Mouse (Mus musculus): ENCODE data around the gene Prpf4b. TPM values are rescaled to one million over a fixed set of nuclear protein-coding genes. Genes with fewer than 3 reads are reported as not detected.
"Not testable (repeated sequence)": the region's sequence is repeated elsewhere in the genome, so short reads cannot be mapped to it uniquely, and the experiment has no call there.

Gene Prpf4b
- polyA plus RNA-seq, 3 experiments from 2014 or later: 70.1 to 114 (median 85.7) TPM

- no peak for ATAC-seq
These were observed 60.0 kb downstream of the Prpf4b start for GRCm38 (mm10) chr13:34934931-34935644.

- ATAC-seq: no peak
These were observed 67.3 kb downstream of the Prpf4b start for GRCm38 (mm10) chr13:34942370-34942769.

GRCm38 (mm10) chr13:34951437-34951836, 76.3 kb downstream of the Prpf4b start:
- not testable (repeated sequence) for ATAC-seq

Other genes starting within 250 kb of the Prpf4b start
- gene Pxdc1, start 221.8 kb upstream of the Prpf4b start, polyA plus RNA-seq (2017; shearing (Covaris generic)): under 1 TPM in 2 of 3 experiments, not detected in 1; 0.31 to 0.71 TPM
- not detected for gene Fam50b, start 140.5 kb upstream of the Prpf4b start, polyA plus RNA-seq (2017; shearing (Covaris generic))
- gene Fam217a, start 49.0 kb downstream of the Prpf4b start, polyA plus RNA-seq (2017; shearing (Covaris generic)): not detected
- not detected for gene 4933417A18Rik, start 49.1 kb downstream of the Prpf4b start, polyA plus RNA-seq (2017; shearing (Covaris generic))
- under 1 TPM in 1 of 3 experiments, not detected in 2; 0.78 TPM for gene Eci3, start 88.5 kb downstream of the Prpf4b start, polyA plus RNA-seq (2017; shearing (Covaris generic))
- 100 to 1,000 TPM in 1 of 3 experiments, 10 to 100 TPM in 2; 89.0 to 105 (median 99.2) TPM for gene Eci2, start 151.8 kb downstream of the Prpf4b start, polyA plus RNA-seq (2017; shearing (Covaris generic))